Comparison of ENCODE assay signal across 27 mouse cellular contexts in the genomic region with DNA sequence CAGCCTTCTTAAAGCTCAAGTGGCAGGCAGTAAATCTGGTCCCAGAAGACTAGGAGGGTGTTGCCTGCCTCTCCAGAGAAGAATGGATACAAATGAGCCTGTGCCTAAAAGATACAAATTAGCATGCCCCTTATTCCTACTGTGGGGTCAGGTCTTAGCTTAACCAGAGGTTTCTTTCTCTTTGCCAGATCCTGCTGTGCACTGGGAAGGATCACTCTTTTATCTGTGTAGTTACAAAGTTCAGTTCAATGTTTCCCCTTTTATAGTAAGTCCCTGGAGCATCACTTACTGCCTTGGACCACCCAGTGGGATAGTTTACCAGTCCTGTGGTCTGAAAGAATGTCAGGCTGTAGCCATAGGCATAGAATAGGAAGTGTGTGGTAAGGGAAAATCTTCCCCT.
DNase-seq lines count a peak whose midpoint lies in the region; ATAC-seq and TF ChIP-seq lines count a peak whose summit lies in the region.
"Had no signal": no experiment of that assay in that cellular context is flagged by ENCODE, and none has a peak within 500 bp of the region (broad histone marks: within the 10 kb centered on the region; RNA-seq: fewer than 3 reads in every experiment).

No protein-coding gene starts in this region.

- H3K9me3 ChIP-seq in liver, embryonic 12.5 days (replicated peaks): no peaks in the 10 kb centered on the region
- no peaks in the 10 kb centered on the region for H3K9me3 ChIP-seq in forebrain, postnatal 0 days (ENCODE audit: low read length)
- H3K9me3 ChIP-seq: forebrain, embryonic 13.5 days; heart, embryonic 13.5 days; midbrain, embryonic 15.5 days; neural tube, embryonic 12.5 days; stomach, embryonic 15.5 days had no signal

- H3K36me3 ChIP-seq in liver, adult 2 months (ENCODE audit: control insufficient read depth, insufficient read depth, low read length): no peaks in the 10 kb centered on the region
- H3K36me3 ChIP-seq in liver, embryonic 12.5 days: no peaks in the 10 kb centered on the region
- H3K36me3 ChIP-seq in forebrain, postnatal 0 days (ENCODE audit: insufficient read depth): no peaks in the 10 kb centered on the region
- H3K36me3 ChIP-seq: heart, embryonic 13.5 days; midbrain, embryonic 15.5 days; neural tube, embryonic 12.5 days; stomach, embryonic 15.5 days had no signal

- no peak for TF ChIP-seq CTCF in liver, adult 2 months (IDR thresholded peaks at IDR 0.05; ENCODE audit: low read depth, low read length)
- no peak for TF ChIP-seq CTCF in forebrain, postnatal 0 days (IDR thresholded peaks at IDR 0.05; ENCODE audit: low read depth)

- H3K79me2 ChIP-seq in liver, adult 2 months (ENCODE audit: control insufficient read depth, insufficient read depth, low read length): no peaks in the 10 kb centered on the region

- 0 out of 2 replicates have a peak overlapping the region, but pooled peaks have one; percentile 9 for H3K27ac ChIP-seq in liver, adult 2 months (replicated peaks; ENCODE audit: insufficient read depth, low read depth, low read length)
- no peak overlapping the region for H3K27ac ChIP-seq in liver, embryonic 12.5 days
- no peak overlapping the region for H3K27ac ChIP-seq in forebrain, postnatal 0 days (ENCODE audit: low read depth, low read length)
- H3K27ac ChIP-seq: forebrain, embryonic 13.5 days; heart, adult 2 months; heart, embryonic 13.5 days; hindbrain, embryonic 14.5 days; midbrain, embryonic 15.5 days; neural tube, embryonic 12.5 days; stomach, embryonic 15.5 days had no signal

- no peak overlapping the region for H3K9ac ChIP-seq in liver, adult 2 months (ENCODE audit: low read depth, low read length)
- H3K9ac ChIP-seq in liver, embryonic 12.5 days: no peak overlapping the region
- H3K9ac ChIP-seq in forebrain, postnatal 0 days: no peak overlapping the region
- H3K9ac ChIP-seq: forebrain, embryonic 13.5 days; heart, embryonic 13.5 days; hindbrain, embryonic 14.5 days; midbrain, embryonic 15.5 days; neural tube, embryonic 12.5 days; stomach, embryonic 15.5 days had no signal

- H3K4me3 ChIP-seq in liver, adult 2 months (ENCODE audit: insufficient read depth, low read depth, low read length): no peak overlapping the region
- no peak overlapping the region for H3K4me3 ChIP-seq in liver, embryonic 12.5 days
- no peak overlapping the region for H3K4me3 ChIP-seq in forebrain, postnatal 0 days (ENCODE audit: low read depth, low read length)
- H3K4me3 ChIP-seq: forebrain, embryonic 13.5 days; heart, adult 2 months; heart, embryonic 13.5 days; midbrain, embryonic 15.5 days; neural tube, embryonic 12.5 days; stomach, embryonic 15.5 days had no signal

- no peak for TF ChIP-seq POLR2A in liver, adult 2 months (IDR thresholded peaks at IDR 0.05; ENCODE audit: extremely low read depth, insufficient read depth, low read length)

- H3K4me1 ChIP-seq in liver, adult 2 months (ENCODE audit: control insufficient read depth, insufficient read depth, low read length): peaks cover 9% of the 10 kb centered on the region; the same call in 1 of the 2 replicates
- no peaks in the 10 kb centered on the region for H3K4me1 ChIP-seq in liver, embryonic 12.5 days
- H3K4me1 ChIP-seq in forebrain, postnatal 0 days (ENCODE audit: insufficient read depth): peaks cover 11% of the 10 kb centered on the region; the same call in 1 of the 2 replicates
- H3K4me1 ChIP-seq: heart, embryonic 13.5 days; stomach, embryonic 15.5 days had no signal

- ATAC-seq in liver, embryonic 12.5 days: no peak
- no peak for ATAC-seq in forebrain, postnatal 0 days
- ATAC-seq: forebrain, embryonic 13.5 days; midbrain, embryonic 15.5 days had no signal

- DNase-seq in liver, adult 2 months (ENCODE audit: extremely low read depth, low read depth, low spot score): no peak
- DNase-seq in testis, postnatal 14 days (ENCODE audit: low spot score): peak; percentile 25
- no peak for DNase-seq in testis, postnatal 10 days (ENCODE audit: low spot score)
- peak; percentile 34 for DNase-seq in embryo, embryonic 9.5 days (ENCODE audit: extremely low spot score)
- DNase-seq in cerebellum, postnatal 4 days (ENCODE audit: low spot score in 2 of 2): no peak
- no peak for DNase-seq in forebrain, postnatal 0 days
- DNase-seq: adrenal gland, adult 8-10 months; cerebellum, adult 2 months; cerebellum, postnatal 14 days; gastrocnemius, postnatal 25 days; heart, adult 2 months; heart, postnatal 10 days; kidney, adult 11 months; kidney, postnatal 14 days; layer of hippocampus, adult 9-11 months; liver; lung, postnatal 4 days; right cerebral cortex, postnatal 25 days; thymus, adult 18-20 months; thymus, postnatal 25 days had no signal

- no peak overlapping the region for H3K4me2 ChIP-seq in liver, embryonic 12.5 days
- H3K4me2 ChIP-seq in forebrain, postnatal 0 days (ENCODE audit: low read depth): no peak overlapping the region
- H3K4me2 ChIP-seq: forebrain, embryonic 13.5 days; heart, embryonic 13.5 days; hindbrain, embryonic 14.5 days; midbrain, embryonic 15.5 days; neural tube, embryonic 12.5 days; stomach, embryonic 15.5 days had no signal

- no peaks in the 10 kb centered on the region for H3K27me3 ChIP-seq in liver, adult 2 months (ENCODE audit: control insufficient read depth, insufficient read depth, low read length)
- H3K27me3 ChIP-seq in liver, embryonic 12.5 days (replicated peaks): no peaks in the 10 kb centered on the region; the same call in 1 of the 2 replicates
- H3K27me3 ChIP-seq in forebrain, postnatal 0 days (ENCODE audit: insufficient read depth, low read length): peaks cover 4% of the 10 kb centered on the region; the same call in 1 of the 2 replicates
- H3K27me3 ChIP-seq: midbrain, embryonic 15.5 days; stomach, embryonic 15.5 days had no signal

Comparison
In these comparisons a context has a peak if more than half of its experiments do, and no peak if none do; other contexts are left out.
1. DNase-seq: peak in testis, postnatal 14 days (single experiment) and embryo, embryonic 9.5 days (single experiment); none in liver, adult 2 months (single experiment), testis, postnatal 10 days (single experiment), cerebellum, postnatal 4 days (0 of 2) and forebrain, postnatal 0 days (single experiment).